Mouse (Mus musculus) mesoderm, embryonic 11.5 days (tissue): ENCODE measurements around the gene Dag1.
"Not testable (repeated sequence)": the region's sequence is repeated elsewhere in the genome, so short reads cannot be mapped to it uniquely, and the experiment has no call there.

ENCODE experiments used
- DNase-seq: peaks from one replicate; pipeline ENCODE4 v3.0.0-alpha.2; 2012; ENCODE audit warnings: low read depth, low spot score

The Dag1 gene

GRCm38 (mm10) chr9:108274476-108275330 is 10.9 kb upstream of the Dag1 start:
- DNase-seq = no peak

- DNase-seq = no peak
Measured at GRCm38 (mm10) chr9:108273485-108273884, 9.7 kb upstream of the Dag1 start.

GRCm38 (mm10) chr9:108272691-108273090 is 8.9 kb upstream of the Dag1 start:
- DNase-seq = no peak

DNA sequence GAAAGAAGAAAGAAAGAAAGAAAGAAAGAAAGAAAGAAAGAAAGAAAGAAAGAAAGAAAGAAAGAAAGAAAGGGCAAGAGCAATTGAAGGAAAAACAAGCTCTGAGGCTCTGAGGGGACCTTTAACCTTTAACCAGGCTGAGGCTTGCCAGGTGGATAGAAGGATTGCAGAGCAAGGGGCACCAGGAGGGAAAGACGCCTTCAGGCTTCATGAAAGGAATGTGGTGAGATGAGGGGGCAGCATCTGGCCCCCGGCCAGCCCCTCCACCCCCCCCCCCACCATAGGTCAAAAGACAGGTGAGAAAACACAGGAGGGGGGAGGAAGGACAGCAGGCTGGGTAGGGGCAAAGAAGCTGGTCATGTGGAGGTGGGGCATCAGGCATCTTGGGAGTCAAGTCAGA is 8.2 kb upstream of the Dag1 start:
- no peak for DNase-seq

- DNase-seq = not testable (repeated sequence)
Measured at GRCm38 (mm10) chr9:108268701-108269100, 4.9 kb upstream of the Dag1 start.

- no peak for DNase-seq
Measured at GRCm38 (mm10) chr9:108267691-108268090, 3.9 kb upstream of the Dag1 start.

DNA sequence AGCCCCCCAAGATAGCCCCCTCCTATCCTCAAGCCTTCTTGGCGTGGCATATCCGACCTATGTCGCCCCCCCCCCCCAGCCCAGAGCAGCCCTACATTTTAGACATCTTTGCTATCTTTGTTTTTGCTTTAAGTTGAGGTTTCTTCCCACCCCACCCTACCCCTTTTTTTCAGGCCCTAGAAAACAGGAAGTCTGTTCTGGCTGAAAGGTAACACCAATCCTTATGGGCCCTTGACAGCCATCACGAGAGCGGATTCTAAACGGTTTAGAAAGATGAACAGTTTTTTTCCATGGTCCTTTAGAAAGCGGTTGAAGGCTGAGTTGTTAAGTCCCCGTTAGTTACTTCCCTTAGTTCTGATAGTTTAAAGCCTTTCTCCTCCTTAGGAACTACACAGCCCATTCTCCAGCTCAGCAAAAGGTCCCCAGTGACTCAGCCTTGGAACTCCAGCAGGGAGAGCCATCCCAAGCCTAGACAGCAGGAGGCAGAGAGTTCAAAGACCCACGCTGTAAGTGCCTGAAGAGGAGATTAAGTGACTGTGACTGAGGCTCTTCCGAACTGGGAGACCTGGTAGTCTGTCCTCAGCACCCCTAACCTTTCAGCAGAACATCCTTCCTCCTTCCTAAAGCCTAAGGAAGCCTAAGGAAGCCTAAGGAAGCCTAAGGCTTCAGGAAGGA is 2.6 kb upstream of the Dag1 start:
- no peak for DNase-seq

- DNase-seq = peak; percentile 61
Measured at GRCm38 (mm10) chr9:108264191-108264921, 598 bp upstream of the Dag1 start.

- DNase-seq = no peak
Measured at GRCm38 (mm10) chr9:108263131-108263681, 552 bp downstream of the Dag1 start.

DNA sequence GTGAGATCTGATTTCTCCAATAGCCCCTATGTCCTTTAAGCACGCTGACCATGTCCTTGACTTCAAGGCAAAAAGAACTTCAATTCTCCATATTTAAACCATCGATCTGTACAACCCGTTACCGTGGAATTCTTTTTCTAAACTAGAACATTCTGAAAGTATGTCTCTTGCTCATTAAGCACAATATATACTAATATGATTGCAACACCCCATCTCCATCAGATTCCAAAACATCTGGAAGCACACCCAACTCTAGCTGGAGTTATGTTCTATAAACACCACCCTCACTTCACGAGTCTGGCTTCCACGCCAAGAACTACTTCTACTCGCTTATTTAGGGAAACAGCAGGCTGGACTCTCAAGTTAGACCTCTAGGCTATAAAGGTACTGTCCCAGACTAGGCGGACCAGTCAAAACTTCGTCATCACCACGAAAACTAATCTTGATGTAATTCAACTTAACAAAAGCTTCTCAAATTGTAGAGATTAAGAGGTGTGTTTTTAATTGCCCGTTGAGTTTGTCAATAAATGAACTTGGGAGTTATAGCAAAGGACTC is 1.2 kb downstream of the Dag1 start:
- DNase-seq = no peak

DNA sequence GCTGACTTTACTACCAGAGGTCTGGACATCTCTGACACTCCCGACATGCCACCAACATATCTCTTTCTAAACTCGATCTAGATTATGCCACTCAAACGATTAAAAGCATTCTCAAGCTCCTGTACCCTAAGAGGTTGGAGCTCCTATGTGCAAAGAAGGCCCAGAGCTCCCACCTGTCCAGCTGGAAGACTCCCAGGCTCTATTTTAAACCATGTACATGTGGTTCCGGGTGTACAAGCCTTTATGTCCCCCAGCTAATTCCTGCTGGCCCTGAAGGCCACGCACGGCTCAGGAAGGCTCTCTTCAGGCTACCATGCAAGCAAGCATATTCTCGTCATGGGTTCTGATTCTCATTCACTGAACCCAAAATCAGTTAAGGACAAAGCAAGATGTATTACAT is 1.9 kb downstream of the Dag1 start:
- no peak for DNase-seq

DNA sequence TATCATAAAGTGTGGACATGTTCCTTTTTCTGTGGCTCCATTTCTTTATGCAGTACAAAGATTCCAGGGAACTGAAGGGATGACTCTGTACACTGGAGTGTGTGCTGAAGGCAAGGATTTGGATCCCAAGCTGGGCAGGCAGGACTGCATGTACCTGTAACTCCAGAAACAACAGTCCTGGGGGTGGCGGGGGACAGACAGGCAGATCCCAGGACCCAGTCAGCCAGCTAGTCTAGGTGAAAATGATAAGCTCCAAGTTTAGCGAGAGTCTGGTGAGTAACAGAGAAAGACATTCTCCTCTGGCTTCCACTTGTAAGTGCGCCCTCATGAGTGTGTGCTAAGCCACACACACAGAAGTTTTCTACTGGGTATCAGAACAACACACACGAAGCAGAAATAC is 3.2 kb downstream of the Dag1 start:
- DNase-seq = no peak

- DNase-seq = no peak
Measured at GRCm38 (mm10) chr9:108252766-108253165, 11.0 kb downstream of the Dag1 start.

DNA sequence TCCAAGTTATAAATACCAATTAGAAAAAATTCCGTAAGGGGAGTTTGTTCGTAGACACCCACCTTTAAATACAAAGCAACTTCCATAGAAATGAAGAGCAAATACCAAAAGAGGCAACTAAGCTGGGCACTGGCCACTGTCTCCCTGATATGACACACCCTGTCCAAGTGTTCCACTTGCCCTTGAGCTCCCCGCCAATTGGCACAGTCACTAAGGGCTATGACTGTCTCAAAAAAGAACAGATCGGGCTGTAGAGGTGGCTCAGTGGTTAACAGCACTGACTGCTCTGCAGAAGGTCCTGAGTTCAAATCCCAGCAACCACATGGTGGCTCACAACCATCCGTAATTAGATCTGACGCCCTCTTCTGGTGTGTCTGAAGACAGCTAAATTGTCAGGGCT is 11.9 kb downstream of the Dag1 start:
- DNase-seq = no peak

GRCm38 (mm10) chr9:108248957-108249356 is 14.8 kb downstream of the Dag1 start:
- DNase-seq = no peak

DNA sequence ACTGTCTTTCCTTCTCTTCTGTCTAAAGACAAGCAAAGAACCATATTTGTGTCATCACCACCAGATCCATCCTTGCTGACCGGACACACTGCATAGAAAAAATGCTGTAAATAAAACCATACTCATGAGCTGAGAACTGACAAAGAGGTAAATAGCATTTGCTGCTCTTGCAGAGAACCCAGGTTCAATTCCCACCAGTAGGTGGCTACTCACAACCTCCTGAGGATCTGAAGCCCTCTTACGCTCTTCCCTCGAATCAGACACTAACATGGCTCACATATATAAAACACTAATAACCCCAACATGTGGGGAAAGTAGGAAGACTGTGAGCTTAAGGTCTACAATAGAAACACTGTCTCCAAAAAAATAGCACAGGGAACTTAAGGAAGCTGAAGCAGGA is 18.8 kb downstream of the Dag1 start:
- no peak for DNase-seq

- no peak for DNase-seq
Measured at GRCm38 (mm10) chr9:108244540-108244939, 19.2 kb downstream of the Dag1 start.

DNA sequence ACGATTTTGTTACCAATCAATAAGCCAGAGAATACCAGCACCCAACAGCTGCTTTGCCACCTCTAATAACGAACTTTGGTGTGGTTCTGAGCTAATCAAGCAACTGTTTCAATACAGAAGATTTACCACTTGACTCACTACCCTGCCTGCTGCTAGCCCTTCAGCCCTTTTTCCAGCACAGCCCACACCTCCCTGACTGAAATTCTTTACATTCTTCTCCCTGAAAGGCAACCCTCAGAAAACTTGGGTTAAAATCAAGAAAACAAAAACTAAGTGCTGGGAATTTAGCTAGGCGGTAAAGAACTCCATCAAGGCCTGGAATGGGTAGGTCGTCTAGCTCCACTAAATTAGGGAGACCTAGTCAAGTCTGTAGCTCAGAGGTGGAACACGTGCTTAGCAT is 23.8 kb downstream of the Dag1 start:
- DNase-seq = no peak

DNA sequence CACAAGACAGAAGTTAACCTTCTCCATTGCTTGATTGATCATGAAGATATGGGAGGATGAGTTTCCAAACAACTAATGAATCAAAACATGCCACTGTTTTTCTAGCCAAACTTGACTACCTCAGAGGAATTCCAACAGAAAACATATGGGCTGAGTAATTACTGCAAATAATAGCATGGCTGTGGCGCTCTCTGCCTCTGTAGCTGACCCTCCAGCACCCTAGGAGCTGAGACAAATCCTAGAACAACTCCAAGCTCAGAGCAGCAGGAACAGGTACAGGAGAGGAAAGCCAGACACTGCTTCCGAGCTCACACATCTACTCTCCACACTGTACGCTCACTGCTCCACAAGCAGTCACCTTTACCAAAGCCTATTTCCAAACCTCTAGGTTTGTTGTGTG is 24.9 kb downstream of the Dag1 start:
- DNase-seq = no peak

DNA sequence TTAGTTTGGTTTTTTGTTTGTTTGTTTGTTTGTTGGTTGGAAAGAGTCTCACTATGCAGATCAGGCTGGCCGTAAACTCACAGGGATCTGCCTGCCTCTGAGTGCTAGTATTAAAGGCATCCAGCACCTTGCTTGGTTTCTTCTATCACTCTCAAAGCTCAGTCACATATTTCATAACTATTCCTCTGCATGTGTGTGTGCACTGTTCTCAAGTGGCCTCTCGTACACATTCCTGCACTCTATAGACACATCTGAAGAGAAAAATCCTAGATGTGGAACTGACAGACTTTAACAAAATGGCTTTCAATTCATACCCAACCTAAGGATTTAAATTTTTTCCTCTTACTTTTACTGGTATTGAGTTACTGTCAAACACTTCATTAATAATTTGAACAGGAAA is 25.4 kb downstream of the Dag1 start:
- DNase-seq = no peak

GRCm38 (mm10) chr9:108234682-108235081 is 29.1 kb downstream of the Dag1 start:
- no peak for DNase-seq

GRCm38 (mm10) chr9:108232908-108233307 is 30.9 kb downstream of the Dag1 start:
- DNase-seq = no peak
